ENCODE assay signal across 22 mouse cellular contexts in genomic region chr2:33820037-33820436, GRCm38 (mm10).
A peak's percentile ranks its signal among the peaks of the same experiment; 100 is the strongest.
DNase-seq lines count a peak whose midpoint lies in the region; TF ChIP-seq lines count a peak whose summit lies in the region.
"Had no signal": no experiment of that assay in that cellular context is flagged by ENCODE, and none has a peak within 500 bp of the region (broad histone marks: within the 10 kb centered on the region; RNA-seq: fewer than 3 reads in every experiment).

No protein-coding gene starts in this region.

- TF ChIP-seq CTCF in thymus, adult 2 months (IDR thresholded peaks at IDR 0.05; ENCODE audit: borderline replicate concordance, control insufficient read depth, extremely low read depth, insufficient read depth, low read length, poor library complexity), result no peak

- no peak for DNase-seq in thymus, adult 2 months
- no peak for DNase-seq in thymus, adult 18-20 months
- DNase-seq in cerebellum, adult 11 months, result peak; percentile 70
- DNase-seq in cerebellum, adult 9-10 months, result peak; percentile 90
- peak; percentile 76 to 77 for DNase-seq in cerebellum, postnatal 36 days
- no peak for DNase-seq in neural tube, embryonic 10.5 days (ENCODE audit: extremely low spot score, low spot score)
- no peak for DNase-seq in hindbrain, embryonic 10.5 days (ENCODE audit: low spot score)
- DNase-seq: adrenal gland, postnatal 25 days; gastrocnemius, postnatal 25 days; heart, adult 18-20 months; kidney, adult 11 months; kidney, postnatal 25 days; liver; lung, embryonic 14.5 days; lung, postnatal 14 days; thymus, postnatal 14 days had no signal

- TF ChIP-seq POLR2A in thymus, adult 2 months (IDR thresholded peaks at IDR 0.05; ENCODE audit: control insufficient read depth, extremely low read depth, insufficient read depth, low read length, poor library complexity), result no peak

- H3K27me3 ChIP-seq in thymus, adult 2 months (ENCODE audit: control insufficient read depth, insufficient read depth, low read length), result no peaks in the 10 kb centered on the region
- no peaks in the 10 kb centered on the region for H3K27me3 ChIP-seq in hindbrain, embryonic 10.5 days (ENCODE audit: insufficient read depth, poor library complexity, severe bottlenecking)
- H3K27me3 ChIP-seq: hindbrain, embryonic 15.5 days; kidney, embryonic 15.5 days; liver, embryonic 15.5 days; neural tube, embryonic 13.5 days had no signal

- 77% methylated on average over 5 of the region's 5 CpGs for WGBS in thymus, adult 2 months
- WGBS in hindbrain, embryonic 10.5 days, result 81% methylated on average over 5 of the region's 5 CpGs

- peak overlapping the region; percentile 98 for H3K27ac ChIP-seq in thymus, adult 2 months (ENCODE audit: control insufficient read depth, insufficient read depth, low read length)
- no peak overlapping the region for H3K27ac ChIP-seq in hindbrain, embryonic 10.5 days
- H3K27ac ChIP-seq: hindbrain, embryonic 15.5 days; kidney, embryonic 15.5 days; liver, embryonic 15.5 days; midbrain, embryonic 10.5 days; neural tube, embryonic 13.5 days had no signal

- H3K9me3 ChIP-seq in hindbrain, embryonic 10.5 days, result no peaks in the 10 kb centered on the region
- H3K9me3 ChIP-seq: hindbrain, embryonic 15.5 days; kidney, embryonic 15.5 days; liver, embryonic 15.5 days; midbrain, embryonic 10.5 days; neural tube, embryonic 13.5 days had no signal

- peaks cover 78% of the 10 kb centered on the region for H3K4me1 ChIP-seq in thymus, adult 2 months (replicated peaks; ENCODE audit: control insufficient read depth, insufficient read depth, low read length)
- H3K4me1 ChIP-seq in hindbrain, embryonic 10.5 days (replicated peaks), result peaks cover 4% of the 10 kb centered on the region; the same call in 1 of the 2 replicates

- no peak overlapping the region for H3K4me3 ChIP-seq in thymus, adult 2 months (ENCODE audit: control insufficient read depth, insufficient read depth, low read length)
- H3K4me3 ChIP-seq in hindbrain, embryonic 10.5 days, result no peak overlapping the region
- H3K4me3 ChIP-seq: hindbrain, embryonic 15.5 days; kidney, embryonic 15.5 days; liver, embryonic 15.5 days; midbrain, embryonic 10.5 days; myocyte; neural tube, embryonic 13.5 days had no signal

- peaks cover 12% of the 10 kb centered on the region; the same call in 1 of the 2 replicates for H3K36me3 ChIP-seq in thymus, adult 2 months (ENCODE audit: control insufficient read depth, insufficient read depth, low read length)
- H3K36me3 ChIP-seq in hindbrain, embryonic 10.5 days, result peaks cover 75% of the 10 kb centered on the region

Comparison
In these comparisons a context has a peak if more than half of its experiments do, and no peak if none do; other contexts are left out.
1. DNase-seq: peak in cerebellum, adult 11 months (single experiment), cerebellum, adult 9-10 months (single experiment) and cerebellum, postnatal 36 days (2 of 2); none in thymus, adult 2 months (single experiment), thymus, adult 18-20 months (0 of 2), neural tube, embryonic 10.5 days (single experiment) and hindbrain, embryonic 10.5 days (single experiment).